Mouse (Mus musculus) C2C12 (cell line): ENCODE measurements around the gene Gm43191.

Experiments used
- CTCF ChIP-seq: IDR thresholded peaks from one replicate; pipeline ENCODE4 v1.5.1; 2011; ENCODE audit not compliant: control insufficient read depth, insufficient read depth, insufficient read length
- MYOD1 ChIP-seq: IDR thresholded peaks from one replicate; pipeline ENCODE4 v1.6.1; 2011; ENCODE audit warnings: low read depth; ENCODE audit not compliant: control insufficient read depth, insufficient read length

- TF ChIP-seq CTCF (no peak), MYOD1 (no peak)
Measured at GRCm38 (mm10) chr3:116634853-116635252, 46.2 kb downstream of the Gm43191 start.
